Mouse (Mus musculus) hindbrain, postnatal 0 days (tissue): ENCODE measurements around the gene Tomm40l. TPM values are rescaled to one million over a fixed set of nuclear protein-coding genes. Genes with fewer than 3 reads are reported as not detected.

Experiments
- ATAC-seq: fragments of 200-750 bp; cut with Nextera tagmentation; 2 replicates; pipeline ENCODE4 v1.8.0; 2017; ENCODE audit warnings: mild to moderate bottlenecking, moderate TSS enrichment, moderate library complexity
- DNase-seq: peaks from one replicate; pipeline ENCODE4 v3.0.0-alpha.2; 2015; ENCODE audit warnings: low spot score
- H3K27ac ChIP-seq: fragments of 300-500 bp; sonication (generic); 2 replicates; pipeline ENCODE4 v1.5.1; 2014; ENCODE audit warnings: mild to moderate bottlenecking
- H3K27me3 ChIP-seq: fragments of 300-500 bp; sonication (generic); 2 replicates; pipeline ENCODE4 v1.6.1; 2014; ENCODE audit warnings: low read length, mixed read lengths; ENCODE audit not compliant: insufficient read depth
- H3K36me3 ChIP-seq: fragments of 300-500 bp; sonication (generic); 2 replicates; pipeline ENCODE4 v1.6.1; 2014; ENCODE audit warnings: low read length, mixed read lengths; ENCODE audit not compliant: insufficient read depth
- H3K4me1 ChIP-seq: fragments of 300-500 bp; sonication (generic); 2 replicates; pipeline ENCODE4 v1.6.1; 2014; ENCODE audit warnings: antibody characterized with exemption, low read length, mixed read lengths; ENCODE audit not compliant: insufficient read depth
- H3K4me2 ChIP-seq: fragments of 300-500 bp; sonication (generic); 2 replicates; pipeline ENCODE4 v1.6.1; 2014; ENCODE audit warnings: low read depth, mild to moderate bottlenecking, low read length, moderate library complexity, mixed read lengths
- H3K4me3 ChIP-seq: fragments of 300-500 bp; sonication (generic); 2 replicates; pipeline ENCODE4 v1.5.1; 2014; ENCODE audit warnings: low read length
- H3K9ac ChIP-seq: fragments of 300-500 bp; sonication (generic); replicated peaks from 2 replicates; pipeline ENCODE4 v1.6.1; 2014; ENCODE audit warnings: mild to moderate bottlenecking, low read length, moderate library complexity, mixed read lengths
- H3K9me3 ChIP-seq: fragments of 300-500 bp; sonication (generic); 2 replicates; pipeline ENCODE4 v1.6.1; 2016; ENCODE audit warnings: low read length, mixed read lengths
- CTCF ChIP-seq: IDR thresholded peaks from 2 replicates; pipeline ENCODE4 v1.5.1; 2016; ENCODE audit warnings: antibody characterized with exemption, control low read depth, low read depth
- WGBS: fragments of 180-500 bp; shearing (Covaris S2); extraction: QIAGEN DNeasy Blood & Tissue Kit; methylation state at CpG from one replicate; pipeline ENCODE4 v1.1.7; 2014; 5-methylcytosine and 5-hydroxymethylcytosine counted together
- polyA plus RNA-seq: library from polyadenylated mRNA; unstranded; fragments of >200 nt; fragmentation: Nextera tagmentation; extraction: Ambion mirVana; gene quantifications from 2 replicates; pipeline ENCODE4 v1.2.1, GENCODE M21; 2015
- total RNA-seq: library from RNA; depleted of rRNA; stranded (reverse); fragments of >200 nt; gene quantifications from 2 replicates; pipeline ENCODE4 v1.2.3, GENCODE M21; 2014

Gene Tomm40l
- total and polyA plus RNA-seq, 2 experiments from 2014 or later: 41.1 to 53.6 TPM

DNA sequence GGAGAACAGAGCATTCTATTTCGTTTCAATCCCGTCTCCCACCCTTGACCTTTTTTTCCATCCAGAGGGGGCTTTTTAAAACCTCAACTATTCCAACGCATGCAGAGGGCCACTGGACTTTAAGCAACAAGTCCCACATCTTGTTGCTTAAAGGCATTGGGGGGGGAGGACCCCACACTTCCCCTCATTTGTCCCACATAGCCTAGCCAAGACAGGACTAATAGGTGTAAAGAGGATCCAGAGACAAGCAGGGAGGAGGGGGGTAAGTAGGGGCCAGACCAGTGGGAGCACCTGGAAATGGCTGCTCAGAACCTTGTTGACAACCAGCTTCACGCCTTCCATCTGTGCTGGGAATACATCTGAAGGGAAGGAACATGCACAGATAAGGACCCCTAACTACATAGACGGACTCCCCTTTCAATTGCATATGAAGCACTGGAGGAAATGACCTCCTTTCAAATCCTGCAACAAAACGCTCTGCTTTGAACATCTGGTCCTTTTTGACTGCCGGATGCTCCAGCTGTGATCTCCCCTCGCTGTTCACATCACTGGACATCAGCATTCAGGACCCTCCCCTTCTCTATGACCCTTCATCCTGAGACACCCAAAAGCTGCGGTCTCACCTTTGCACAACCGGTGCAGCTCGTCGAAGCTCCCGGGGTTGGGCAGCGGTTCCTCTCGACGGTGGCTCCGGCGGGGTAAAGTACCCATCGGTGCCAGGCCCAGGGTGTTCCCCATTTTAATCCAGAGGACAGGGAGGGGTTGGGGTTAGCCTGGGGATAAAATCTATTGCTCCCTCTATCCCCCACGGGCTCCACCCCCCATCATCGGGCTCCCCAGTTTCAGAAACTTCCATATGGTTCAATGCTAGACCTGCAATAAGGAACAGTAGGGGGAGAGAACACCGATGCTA, 777 bp downstream of the Tomm40l start:
- Histone ChIP-seq H3K4me1 (peaks cover 7% of the 10 kb centered on the region; the same call in 1 of the 2 replicates), H3K27me3 (no peaks in the 10 kb centered on the region), H3K9me3 (no peaks in the 10 kb centered on the region), H3K4me3 (peak overlapping the region; percentile 51), H3K4me2 (peak overlapping the region; percentile 67), H3K36me3 (peaks cover 18% of the 10 kb centered on the region; the same call in 1 of the 2 replicates), H3K27ac (peak overlapping the region; percentile 32; the same call in 1 of the 2 replicates), H3K9ac (peak overlapping the region; percentile 54)
- WGBS: 6% methylated on average over 22 of the region's 22 CpGs
- DNase-seq: peak; percentile 17
- no peak for ATAC-seq
- no peak for TF ChIP-seq CTCF

DNA sequence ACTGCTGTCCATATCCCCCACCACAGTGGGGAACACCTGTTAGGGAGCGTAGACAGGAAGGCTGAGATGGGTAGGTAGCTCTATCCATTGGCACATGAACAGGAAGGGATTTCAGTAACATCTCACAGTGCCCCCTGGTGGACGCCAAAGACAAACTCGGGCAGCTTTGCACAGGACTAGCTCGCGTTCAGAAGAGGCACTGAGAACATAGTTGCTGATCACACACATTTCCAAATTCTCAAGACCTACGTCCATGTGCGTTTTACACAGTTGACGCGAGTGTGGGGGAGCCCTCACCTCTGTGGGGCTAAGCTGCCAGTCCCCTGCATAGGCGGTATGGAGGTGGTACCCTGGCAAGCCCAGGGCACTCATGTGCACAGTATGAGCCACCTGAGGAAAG, 1.4 kb downstream of the Tomm40l start:
- H3K9me3 ChIP-seq: no peaks in the 10 kb centered on the region
- H3K4me1 ChIP-seq: peaks cover 7% of the 10 kb centered on the region; the same call in 1 of the 2 replicates
- H3K9ac ChIP-seq: peak overlapping the region; percentile 54; the same call in 1 of the 2 replicates
- H3K36me3 ChIP-seq: peaks cover 18% of the 10 kb centered on the region; the same call in 1 of the 2 replicates
- 0 out of 2 replicates have a peak overlapping the region, but pooled peaks have one; percentile 12 for H3K27ac ChIP-seq
- peak overlapping the region; percentile 51 for H3K4me3 ChIP-seq
- DNase-seq (peak; percentile 93), ATAC-seq (peak; percentile 21; the same call in 1 of the 2 replicates)
- TF ChIP-seq CTCF: peak; percentile 94
- peak overlapping the region; percentile 67 for H3K4me2 ChIP-seq
- no peaks in the 10 kb centered on the region for H3K27me3 ChIP-seq
- 6% methylated on average over 10 of the region's 10 CpGs for WGBS

DNA sequence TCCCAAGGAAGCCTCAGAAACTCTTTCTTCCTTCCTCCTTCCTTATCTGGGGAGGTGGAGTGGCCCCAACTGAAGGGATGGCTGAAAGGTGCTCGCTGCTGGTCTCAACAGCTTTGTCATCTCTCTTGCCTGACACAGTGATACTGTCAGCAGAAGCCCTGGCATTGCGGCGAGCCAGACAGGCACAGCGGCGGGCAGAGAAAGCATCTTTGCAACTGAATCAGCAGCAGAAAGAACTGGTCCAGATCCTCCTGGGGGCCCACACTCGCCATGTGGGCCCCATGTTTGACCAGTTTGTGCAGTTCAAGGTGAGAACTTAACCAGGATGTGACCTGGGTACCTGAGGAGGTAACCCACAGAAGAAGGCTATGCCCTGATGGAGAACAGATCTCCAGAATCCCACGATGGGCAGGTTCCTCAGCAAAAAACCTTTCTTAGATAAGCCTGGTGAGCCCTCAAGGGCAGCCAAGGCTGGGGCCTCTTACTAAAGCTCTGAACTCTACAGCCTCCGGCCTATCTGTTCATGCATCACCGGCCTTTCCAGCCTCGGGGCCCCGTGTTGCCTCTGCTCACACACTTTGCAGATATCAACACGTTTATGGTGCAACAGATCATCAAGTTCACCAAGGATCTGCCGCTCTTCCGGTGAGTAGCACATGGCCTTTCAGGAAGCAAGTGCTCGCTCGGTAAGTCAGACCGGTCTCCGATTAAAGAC, 5.9 kb downstream of the Tomm40l start:
- Histone ChIP-seq H3K27ac (no peak overlapping the region), H3K9me3 (no peaks in the 10 kb centered on the region), H3K9ac (no peak overlapping the region), H3K4me2 (no peak overlapping the region), H3K4me1 (peaks cover 5% of the 10 kb centered on the region; the same call in 1 of the 2 replicates), H3K4me3 (no peak overlapping the region), H3K36me3 (peaks cover 18% of the 10 kb centered on the region; the same call in 1 of the 2 replicates), H3K27me3 (no peaks in the 10 kb centered on the region)
- ATAC-seq: no peak
- TF ChIP-seq CTCF: no peak
- WGBS: 91% methylated on average over 18 of the region's 18 CpGs
- no peak for DNase-seq

DNA sequence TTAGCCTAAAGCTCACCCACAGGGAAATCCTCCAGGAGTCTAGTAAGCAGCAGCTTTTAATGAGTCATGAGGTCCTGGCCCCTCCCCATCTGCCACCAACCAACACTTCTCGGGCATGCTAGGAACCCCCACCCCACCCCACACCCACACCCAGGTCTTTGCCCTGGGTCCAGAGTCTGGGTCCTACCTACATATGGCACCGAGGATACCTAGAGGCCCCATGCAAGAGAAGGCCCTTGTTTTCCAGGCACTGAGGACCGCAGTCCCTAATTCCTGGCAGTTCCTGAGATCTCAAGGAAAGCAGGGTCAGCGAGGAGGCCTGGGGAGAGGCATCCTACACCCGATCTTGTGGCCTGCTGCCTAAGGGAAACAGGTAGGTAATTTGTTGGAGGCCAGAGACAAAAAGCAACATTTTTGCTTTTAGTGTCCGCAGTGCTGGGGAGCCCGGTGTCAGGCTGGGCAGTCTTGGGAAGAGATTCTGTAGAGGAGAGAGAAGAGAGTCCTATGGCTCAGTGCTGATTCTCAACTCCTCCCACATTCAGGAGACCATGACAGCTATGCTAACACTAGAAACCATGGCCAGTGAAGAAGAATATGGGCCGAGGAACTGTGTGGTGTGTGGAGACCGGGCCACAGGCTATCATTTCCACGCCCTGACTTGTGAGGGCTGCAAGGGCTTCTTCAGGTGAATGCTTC, 8.4 kb downstream of the Tomm40l start, which contains the start of gene Nr1i3:
Gene Nr1i3, plus strand, starts transcription at position 170 of the 696 bp plus-strand sequence.
- Histone ChIP-seq H3K4me3 (no peak within 1 kb of the TSS), H3K27me3 (no peaks in the 10 kb centered on the region), H3K9ac (no peak within 1 kb of the TSS), H3K4me1 (no peaks in the 10 kb centered on the region), H3K4me2 (no peak within 1 kb of the TSS), H3K9me3 (no peaks in the 10 kb centered on the region), H3K36me3 (0 out of 2 replicates have a peak, but pooled peaks cover 7% of the 10 kb centered on the region), H3K27ac (no peak within 1 kb of the TSS)
- no peak for DNase-seq
- 74% methylated on average over 10 of the region's 10 CpGs for WGBS
- TF ChIP-seq CTCF: no peak
- ATAC-seq: no peak

DNA sequence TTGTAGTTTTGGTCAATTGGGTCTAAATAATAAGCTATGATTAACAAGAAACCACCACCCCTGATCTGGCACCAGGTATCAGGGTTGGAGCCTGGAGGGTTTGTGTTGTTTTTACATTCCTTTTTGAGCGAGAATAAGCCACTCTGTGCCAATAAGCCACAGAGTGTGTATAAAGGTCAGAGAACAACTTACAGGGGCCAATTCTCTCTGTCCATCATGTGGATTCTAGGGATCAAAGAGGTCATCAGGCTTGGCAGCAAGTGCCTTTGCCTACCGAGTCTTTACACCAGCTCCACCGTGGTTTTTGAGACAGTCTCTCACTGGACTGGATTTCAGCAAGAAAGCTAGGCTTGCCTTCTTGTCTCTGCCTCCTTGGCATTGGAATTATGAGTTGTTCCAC, 9.5 kb downstream of the Tomm40l start:
- Histone ChIP-seq H3K9ac (no peak overlapping the region), H3K4me3 (no peak overlapping the region), H3K9me3 (no peaks in the 10 kb centered on the region), H3K4me1 (no peaks in the 10 kb centered on the region), H3K27me3 (no peaks in the 10 kb centered on the region), H3K27ac (no peak overlapping the region), H3K36me3 (0 out of 2 replicates have a peak, but pooled peaks cover 4% of the 10 kb centered on the region), H3K4me2 (no peak overlapping the region)
- WGBS: 49% methylated on average over 3 of the region's 3 CpGs
- TF ChIP-seq CTCF: no peak
- DNase-seq (no peak), ATAC-seq (no peak)

DNA sequence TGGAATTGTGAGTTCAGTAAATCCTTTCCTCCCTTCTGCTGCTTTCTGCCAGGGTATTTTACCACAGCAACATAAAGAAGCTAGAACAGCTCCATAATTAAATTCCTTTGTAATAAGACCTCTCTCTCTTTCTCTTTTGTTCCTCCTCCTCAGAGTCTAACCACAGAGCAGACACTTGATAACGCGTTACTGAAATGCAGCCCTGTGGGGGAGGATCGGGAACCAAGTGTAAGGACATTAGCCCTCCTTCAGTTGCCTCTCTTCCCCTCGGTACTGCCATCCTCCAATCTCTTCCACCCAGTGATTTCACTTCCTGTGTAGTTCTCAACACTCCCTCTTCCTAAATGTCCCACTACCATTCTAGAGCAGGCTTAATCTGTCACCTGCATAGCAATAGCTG, 12.9 kb downstream of the Tomm40l start:
- Histone ChIP-seq H3K9ac (no peak overlapping the region), H3K4me1 (no peaks in the 10 kb centered on the region), H3K4me2 (no peak overlapping the region), H3K4me3 (no peak overlapping the region), H3K27me3 (no peaks in the 10 kb centered on the region), H3K36me3 (no peaks in the 10 kb centered on the region), H3K27ac (no peak overlapping the region), H3K9me3 (no peaks in the 10 kb centered on the region)
- TF ChIP-seq CTCF: no peak
- ATAC-seq: no peak
- WGBS: 18% methylated on average over 4 of the region's 4 CpGs
- DNase-seq: no peak
